Mouse (Mus musculus): ENCODE data around the gene Olfr1180. TPM values are rescaled to one million over a fixed set of nuclear protein-coding genes. Genes with fewer than 3 reads are reported as not detected.
"Not testable (repeated sequence)": the region's sequence is repeated elsewhere in the genome, so short reads cannot be mapped to it uniquely, and the experiment has no call there.

The Olfr1180 gene
- not detected in 2 replicates for total RNA-seq (2014; fragmentation: Nextera tagmentation)
- 0.11 TPM in 1 of 2 replicates, not detected in the other for total RNA-seq (2017)
- polyA plus RNA-seq (2012) = not detected in 2 replicates

- H3K4me1 ChIP-seq (ENCODE audit: insufficient read depth, low read depth, low read length) = no peaks in the 10 kb centered on the region
- H3K4me3 ChIP-seq (ENCODE audit: low read depth, low read length) = no peak within 1 kb of the TSS
- no peaks in the 10 kb centered on the region for H3K36me3 ChIP-seq (replicated peaks)
- H3K9me3 ChIP-seq (replicated peaks) = no peaks in the 10 kb centered on the region
- TF ChIP-seq GATA1 (IDR thresholded peaks at IDR 0.05; ENCODE audit: borderline replicate concordance, low read length) (no peak), CTCF (IDR thresholded peaks at IDR 0.05; ENCODE audit: low read depth, low read length) (no peak), POLR2AphosphoS5 (IDR thresholded peaks at IDR 0.05; ENCODE audit: insufficient replicate concordance, low read depth, low read length) (no peak), GATA2 (IDR thresholded peaks at IDR 0.05; ENCODE audit: borderline replicate concordance, low read depth, low read length) (no peak), TAL1 (conservative IDR thresholded peaks at IDR 0.05; ENCODE audit: low read depth, low read length) (no peak)
- DNase-seq (ENCODE audit: low spot score) (no peak), ATAC-seq (ENCODE audit: extremely low read depth, insufficient number of reproducible peaks, low FRiP score, poor library complexity, severe bottlenecking) (no peak)
- H3K27me3 ChIP-seq (ENCODE audit: insufficient read depth, low read length) = no peaks in the 10 kb centered on the region
These were observed at the start of gene Olfr1180 for GRCm38 (mm10) chr2:88419051-88419450. Olfr1180 (minus strand) TSS chr2:88419151.

DNA sequence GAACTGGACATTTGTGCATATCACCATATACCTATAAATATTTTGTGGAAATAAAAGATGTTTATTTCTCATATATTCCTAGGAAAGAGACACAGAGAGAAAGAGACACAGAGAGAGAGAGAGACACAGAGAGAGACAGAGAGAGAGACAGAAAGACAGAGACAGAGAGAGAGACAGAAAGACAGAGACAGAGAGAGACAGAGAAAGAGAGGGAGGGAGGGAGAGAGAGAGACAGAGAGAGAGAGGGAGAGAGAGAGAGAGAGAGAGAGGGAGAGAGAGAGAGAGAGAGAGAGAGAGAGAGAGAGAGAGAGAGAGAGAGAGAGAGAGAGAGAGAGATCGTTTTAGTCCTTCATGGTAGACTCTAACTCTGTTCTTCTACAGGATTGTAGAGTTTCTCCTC is 35.6 kb upstream of the Olfr1180 start, which contains the start of gene Olfr1183:
Gene Olfr1183, plus strand, starts transcription at position 301 of the 400 bp plus-strand sequence.
- not testable (repeated sequence) for DNase-seq (ENCODE audit: low spot score)

DNA sequence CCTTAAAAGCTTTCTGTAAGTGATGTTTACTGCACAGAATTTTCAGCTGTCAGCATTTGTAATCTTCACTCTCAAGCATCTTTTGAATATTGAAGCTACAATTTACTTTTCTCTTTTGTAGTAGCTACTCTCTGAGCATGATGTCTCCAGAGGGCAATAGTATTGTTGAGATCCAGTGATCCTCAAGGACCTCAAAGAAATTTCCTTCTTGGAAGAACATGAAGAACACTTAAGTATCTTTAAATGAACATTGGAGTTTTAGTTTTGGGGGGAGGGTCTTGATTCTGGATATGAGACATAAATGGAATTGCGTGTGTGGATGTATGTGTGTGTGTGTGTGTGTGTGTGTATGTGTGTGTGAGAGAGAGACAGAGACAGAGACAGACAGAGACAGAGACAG is 30.1 kb upstream of the Olfr1180 start, which contains the start of gene Gm13757:
Gene Gm13757, minus strand, starts transcription at position 101 of the 400 bp plus-strand sequence.
- H3K36me3 ChIP-seq (replicated peaks) = no peaks in the 10 kb centered on the region
- H3K9me3 ChIP-seq (replicated peaks) = 0 out of 2 replicates have a peak, but pooled peaks cover 4% of the 10 kb centered on the region
- H3K4me1 ChIP-seq (ENCODE audit: insufficient read depth, low read depth, low read length) = no peaks in the 10 kb centered on the region
- H3K27me3 ChIP-seq (ENCODE audit: insufficient read depth, low read length) = no peaks in the 10 kb centered on the region
- H3K4me3 ChIP-seq (ENCODE audit: low read depth, low read length) = no peak within 1 kb of the TSS
- ATAC-seq (ENCODE audit: extremely low read depth, insufficient number of reproducible peaks, low FRiP score, poor library complexity, severe bottlenecking) (no peak), DNase-seq (ENCODE audit: low spot score) (no peak)
- no peak for TF ChIP-seq POLR2AphosphoS5 (IDR thresholded peaks at IDR 0.05; ENCODE audit: insufficient replicate concordance, low read depth, low read length)
- TF ChIP-seq GATA2 (IDR thresholded peaks at IDR 0.05; ENCODE audit: borderline replicate concordance, low read depth, low read length) = no peak
- no peak for TF ChIP-seq GATA1 (IDR thresholded peaks at IDR 0.05; ENCODE audit: borderline replicate concordance, low read length)
- no peak for TF ChIP-seq TAL1 (conservative IDR thresholded peaks at IDR 0.05; ENCODE audit: low read depth, low read length)
- TF ChIP-seq CTCF (IDR thresholded peaks at IDR 0.05; ENCODE audit: low read depth, low read length) = no peak

More for the DNA sequence above, 35.6 kb upstream of the Olfr1180 start, which contains the start of gene Olfr1183:
- H3K36me3 ChIP-seq (replicated peaks); ATAC-seq (ENCODE audit: extremely low read depth, insufficient number of reproducible peaks, low FRiP score, poor library complexity, severe bottlenecking); H3K27me3 ChIP-seq (ENCODE audit: insufficient read depth, low read length); H3K4me3 ChIP-seq (ENCODE audit: low read depth, low read length); H3K9me3 ChIP-seq (replicated peaks); H3K4me1 ChIP-seq (ENCODE audit: insufficient read depth, low read depth, low read length): not testable (repeated sequence)

DNA sequence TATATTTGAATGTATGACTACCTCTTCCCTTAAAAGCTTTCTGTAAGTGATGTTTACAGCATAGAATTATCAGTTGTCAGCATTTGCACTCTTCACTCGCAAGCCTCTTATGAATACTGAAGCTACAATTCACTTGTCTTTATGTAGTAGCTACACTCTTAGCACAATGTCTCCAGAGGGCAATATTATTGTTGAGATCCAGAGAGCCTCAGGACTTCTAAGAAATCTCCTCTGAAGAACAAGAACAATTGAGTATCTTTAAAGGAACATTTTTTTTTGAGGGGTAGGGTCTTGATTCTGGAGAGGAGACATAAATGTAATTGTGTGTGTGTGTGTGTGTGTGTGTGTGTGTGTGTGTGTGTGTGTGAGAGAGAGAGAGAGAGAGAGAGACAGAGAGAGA is 7.1 kb upstream of the Olfr1180 start, which contains the start of gene Olfr1181:
Gene Olfr1181, minus strand, starts transcription at position 101 of the 400 bp plus-strand sequence.
- Histone ChIP-seq H3K27me3 (ENCODE audit: insufficient read depth, low read length) (no peaks in the 10 kb centered on the region), H3K4me3 (ENCODE audit: low read depth, low read length) (no peak within 1 kb of the TSS), H3K4me1 (ENCODE audit: insufficient read depth, low read depth, low read length) (no peaks in the 10 kb centered on the region), H3K9me3 (replicated peaks) (0 out of 2 replicates have a peak, but pooled peaks cover 2% of the 10 kb centered on the region), H3K36me3 (replicated peaks) (no peaks in the 10 kb centered on the region)
- no peak for DNase-seq (ENCODE audit: low spot score)
- no peak for TF ChIP-seq TAL1 (conservative IDR thresholded peaks at IDR 0.05; ENCODE audit: low read depth, low read length)
- no peak for TF ChIP-seq GATA1 (IDR thresholded peaks at IDR 0.05; ENCODE audit: borderline replicate concordance, low read length)
- TF ChIP-seq GATA2 (IDR thresholded peaks at IDR 0.05; ENCODE audit: borderline replicate concordance, low read depth, low read length) = no peak
- TF ChIP-seq POLR2AphosphoS5 (IDR thresholded peaks at IDR 0.05; ENCODE audit: insufficient replicate concordance, low read depth, low read length) = no peak
- TF ChIP-seq CTCF (IDR thresholded peaks at IDR 0.05; ENCODE audit: low read depth, low read length) = no peak
- no peak for ATAC-seq (ENCODE audit: extremely low read depth, insufficient number of reproducible peaks, low FRiP score, poor library complexity, severe bottlenecking)

DNA sequence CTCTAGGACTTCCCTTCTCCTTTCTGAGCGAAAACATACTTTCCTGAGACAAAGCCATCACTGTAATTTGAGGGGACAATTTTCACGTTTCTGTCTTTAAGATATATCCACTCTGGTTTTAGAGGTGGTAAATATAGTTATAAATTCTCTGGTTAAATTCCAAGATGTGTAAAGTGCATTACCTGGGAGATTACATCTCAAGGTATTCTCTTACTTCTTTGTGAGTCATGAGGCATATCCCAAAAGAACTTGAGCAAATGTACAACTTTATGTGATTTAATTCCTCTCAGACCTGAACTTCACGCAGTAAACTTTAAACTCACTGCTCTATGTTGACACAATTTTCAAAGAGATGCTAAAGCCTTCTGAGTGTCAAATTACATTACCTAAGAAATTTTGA is 12.6 kb downstream of the Olfr1180 start, which contains the start of gene Olfr1179:
Gene Olfr1179, minus strand, starts transcription at position 101 of the 400 bp plus-strand sequence.
- TF ChIP-seq CTCF (IDR thresholded peaks at IDR 0.05; ENCODE audit: low read depth, low read length) = no peak
- TF ChIP-seq GATA2 (IDR thresholded peaks at IDR 0.05; ENCODE audit: borderline replicate concordance, low read depth, low read length) = no peak
- TF ChIP-seq GATA1 (IDR thresholded peaks at IDR 0.05; ENCODE audit: borderline replicate concordance, low read length) = no peak
- TF ChIP-seq POLR2AphosphoS5 (IDR thresholded peaks at IDR 0.05; ENCODE audit: insufficient replicate concordance, low read depth, low read length) = no peak
- no peak for TF ChIP-seq TAL1 (conservative IDR thresholded peaks at IDR 0.05; ENCODE audit: low read depth, low read length)
- no peaks in the 10 kb centered on the region for H3K4me1 ChIP-seq (ENCODE audit: insufficient read depth, low read depth, low read length)
- no peak for DNase-seq (ENCODE audit: low spot score)
- ATAC-seq (ENCODE audit: extremely low read depth, insufficient number of reproducible peaks, low FRiP score, poor library complexity, severe bottlenecking) = no peak
- no peaks in the 10 kb centered on the region for H3K27me3 ChIP-seq (ENCODE audit: insufficient read depth, low read length)
- H3K9me3 ChIP-seq (replicated peaks) = no peaks in the 10 kb centered on the region
- no peak within 1 kb of the TSS for H3K4me3 ChIP-seq (ENCODE audit: low read depth, low read length)
- H3K36me3 ChIP-seq (replicated peaks) = no peaks in the 10 kb centered on the region

GRCm38 (mm10) chr2:88386762-88387161 is 32.2 kb downstream of the Olfr1180 start, which contains the start of gene Olfr1178:
Olfr1178 (plus strand) TSS chr2:88387062.
- no peak for ATAC-seq (ENCODE audit: extremely low read depth, insufficient number of reproducible peaks, low FRiP score, poor library complexity, severe bottlenecking)

More at GRCm38 (mm10) chr2:88386762-88387161, 32.2 kb downstream of the Olfr1180 start, which contains the start of gene Olfr1178:
- Histone ChIP-seq H3K4me3 (ENCODE audit: low read depth, low read length) (no peak within 1 kb of the TSS), H3K4me1 (ENCODE audit: insufficient read depth, low read depth, low read length) (no peaks in the 10 kb centered on the region), H3K9me3 (replicated peaks) (peaks cover 5% of the 10 kb centered on the region; the same call in 1 of the 2 replicates), H3K27me3 (ENCODE audit: insufficient read depth, low read length) (no peaks in the 10 kb centered on the region), H3K36me3 (replicated peaks) (no peaks in the 10 kb centered on the region)
- DNase-seq (ENCODE audit: low spot score) = no peak
- TF ChIP-seq TAL1 (conservative IDR thresholded peaks at IDR 0.05; ENCODE audit: low read depth, low read length) (no peak), GATA2 (IDR thresholded peaks at IDR 0.05; ENCODE audit: borderline replicate concordance, low read depth, low read length) (no peak), GATA1 (IDR thresholded peaks at IDR 0.05; ENCODE audit: borderline replicate concordance, low read length) (no peak), CTCF (IDR thresholded peaks at IDR 0.05; ENCODE audit: low read depth, low read length) (no peak)

Other genes starting within 250 kb of the Olfr1180 start
- gene Olfr1168, start 237.3 kb downstream of the Olfr1180 start, total RNA-seq (2014; fragmentation: Nextera tagmentation) = not detected in 2 replicates
- gene Olfr1168, start 237.3 kb downstream of the Olfr1180 start, total RNA-seq (2017) = 0.11 TPM in 1 of 2 replicates, not detected in the other
- gene Olfr1168, start 237.3 kb downstream of the Olfr1180 start, polyA plus RNA-seq (2012) = not detected in 2 replicates
- gene Olfr1170, start 190.8 kb downstream of the Olfr1180 start, total RNA-seq (2014; fragmentation: Nextera tagmentation) = not detected in 2 replicates
- gene Olfr1170, start 190.8 kb downstream of the Olfr1180 start, total RNA-seq (2017) = not detected in 2 replicates
- not detected in 2 replicates for gene Olfr1170, start 190.8 kb downstream of the Olfr1180 start, polyA plus RNA-seq (2012)
- not detected in 2 replicates for gene Olfr1173, start 139.3 kb downstream of the Olfr1180 start, total RNA-seq (2014; fragmentation: Nextera tagmentation)
- 0.12 TPM in 1 of 2 replicates, not detected in the other for gene Olfr1173, start 139.3 kb downstream of the Olfr1180 start, total RNA-seq (2017)
- not detected in 2 replicates for gene Olfr1173, start 139.3 kb downstream of the Olfr1180 start, polyA plus RNA-seq (2012)
- gene Olfr1174-ps, start 104.0 kb downstream of the Olfr1180 start, total RNA-seq (2014; fragmentation: Nextera tagmentation) = not detected in 2 replicates
- gene Olfr1174-ps, start 104.0 kb downstream of the Olfr1180 start, total RNA-seq (2017) = 0.06 and 0.16 TPM in 2 replicates
- gene Olfr1174-ps, start 104.0 kb downstream of the Olfr1180 start, polyA plus RNA-seq (2012) = not detected in 2 replicates
- gene Olfr1175-ps, start 91.9 kb downstream of the Olfr1180 start, total RNA-seq (2014; fragmentation: Nextera tagmentation) = not detected in 2 replicates
- 0.11 and 0.12 TPM in 2 replicates for gene Olfr1175-ps, start 91.9 kb downstream of the Olfr1180 start, total RNA-seq (2017)
- not detected in 2 replicates for gene Olfr1175-ps, start 91.9 kb downstream of the Olfr1180 start, polyA plus RNA-seq (2012)
- gene Olfr1176, start 82.4 kb downstream of the Olfr1180 start, total RNA-seq (2014; fragmentation: Nextera tagmentation) = not detected in 2 replicates
- gene Olfr1176, start 82.4 kb downstream of the Olfr1180 start, total RNA-seq (2017) = not detected in 2 replicates
- not detected in 2 replicates for gene Olfr1176, start 82.4 kb downstream of the Olfr1180 start, polyA plus RNA-seq (2012)
- gene Olfr1177-ps, start 72.7 kb downstream of the Olfr1180 start, total RNA-seq (2014; fragmentation: Nextera tagmentation) = not detected in 2 replicates
- 0.05 TPM in 1 of 2 replicates, not detected in the other for gene Olfr1177-ps, start 72.7 kb downstream of the Olfr1180 start, total RNA-seq (2017)
- gene Olfr1177-ps, start 72.7 kb downstream of the Olfr1180 start, polyA plus RNA-seq (2012) = not detected in 2 replicates
- not detected in 2 replicates for gene Olfr1178, start 32.1 kb downstream of the Olfr1180 start, total RNA-seq (2014; fragmentation: Nextera tagmentation)
- gene Olfr1178, start 32.1 kb downstream of the Olfr1180 start, total RNA-seq (2017) = 0.06 and 0.49 TPM in 2 replicates
- not detected in 2 replicates for gene Olfr1178, start 32.1 kb downstream of the Olfr1180 start, polyA plus RNA-seq (2012)
- not detected in 2 replicates for gene Olfr1179, start 12.7 kb downstream of the Olfr1180 start, total RNA-seq (2014; fragmentation: Nextera tagmentation)
- gene Olfr1179, start 12.7 kb downstream of the Olfr1180 start, total RNA-seq (2017) = 0.16 TPM in 1 of 2 replicates, not detected in the other
- not detected in 2 replicates for gene Olfr1179, start 12.7 kb downstream of the Olfr1180 start, polyA plus RNA-seq (2012)
- not detected in 2 replicates for gene Olfr1181, start 7.0 kb upstream of the Olfr1180 start, total RNA-seq (2014; fragmentation: Nextera tagmentation)
- 0.33 TPM in 1 of 2 replicates, not detected in the other for gene Olfr1181, start 7.0 kb upstream of the Olfr1180 start, total RNA-seq (2017)
- not detected in 2 replicates for gene Olfr1181, start 7.0 kb upstream of the Olfr1180 start, polyA plus RNA-seq (2012)
- not detected in 2 replicates for gene Gm13757, start 30.0 kb upstream of the Olfr1180 start, total RNA-seq (2014; fragmentation: Nextera tagmentation)
- gene Gm13757, start 30.0 kb upstream of the Olfr1180 start, total RNA-seq (2017) = 0.05 TPM in 1 of 2 replicates, not detected in the other
- not detected in 2 replicates for gene Gm13757, start 30.0 kb upstream of the Olfr1180 start, polyA plus RNA-seq (2012)
- not detected in 2 replicates for gene Olfr1183, start 35.7 kb upstream of the Olfr1180 start, total RNA-seq (2014; fragmentation: Nextera tagmentation)
- gene Olfr1183, start 35.7 kb upstream of the Olfr1180 start, total RNA-seq (2017) = under 0.01 and 0.06 TPM in 2 replicates
- gene Olfr1183, start 35.7 kb upstream of the Olfr1180 start, polyA plus RNA-seq (2012) = not detected in 2 replicates
- gene Olfr1184, start 64.4 kb upstream of the Olfr1180 start, total RNA-seq (2014; fragmentation: Nextera tagmentation) = not detected in 2 replicates
- not detected in 2 replicates for gene Olfr1184, start 64.4 kb upstream of the Olfr1180 start, total RNA-seq (2017)
- gene Olfr1184, start 64.4 kb upstream of the Olfr1180 start, polyA plus RNA-seq (2012) = not detected in 2 replicates
- not detected in 2 replicates for gene Olfr1185-ps1, start 74.2 kb upstream of the Olfr1180 start, total RNA-seq (2014; fragmentation: Nextera tagmentation)
- 0.05 and 0.06 TPM in 2 replicates for gene Olfr1185-ps1, start 74.2 kb upstream of the Olfr1180 start, total RNA-seq (2017)
- gene Olfr1185-ps1, start 74.2 kb upstream of the Olfr1180 start, polyA plus RNA-seq (2012) = not detected in 2 replicates
- gene Olfr1186, start 99.4 kb upstream of the Olfr1180 start, total RNA-seq (2014; fragmentation: Nextera tagmentation) = not detected in 2 replicates
- 0.27 TPM in 1 of 2 replicates, not detected in the other for gene Olfr1186, start 99.4 kb upstream of the Olfr1180 start, total RNA-seq (2017)
- gene Olfr1186, start 99.4 kb upstream of the Olfr1180 start, polyA plus RNA-seq (2012) = not detected in 2 replicates
- gene Olfr1188, start 137.8 kb upstream of the Olfr1180 start, total RNA-seq (2014; fragmentation: Nextera tagmentation) = not detected in 2 replicates
- 0.17 and 0.27 TPM in 2 replicates for gene Olfr1188, start 137.8 kb upstream of the Olfr1180 start, total RNA-seq (2017)
- gene Olfr1188, start 137.8 kb upstream of the Olfr1180 start, polyA plus RNA-seq (2012) = not detected in 2 replicates
- not detected in 2 replicates for gene Olfr1189, start 167.3 kb upstream of the Olfr1180 start, total RNA-seq (2014; fragmentation: Nextera tagmentation)
- 0.06 and 0.16 TPM in 2 replicates for gene Olfr1189, start 167.3 kb upstream of the Olfr1180 start, total RNA-seq (2017)
- not detected in 2 replicates for gene Olfr1189, start 167.3 kb upstream of the Olfr1180 start, polyA plus RNA-seq (2012)
- gene Olfr1191-ps1, start 221.4 kb upstream of the Olfr1180 start, total RNA-seq (2014; fragmentation: Nextera tagmentation) = not detected in 2 replicates
- gene Olfr1191-ps1, start 221.4 kb upstream of the Olfr1180 start, total RNA-seq (2017) = 0.05 TPM in 1 of 2 replicates, not detected in the other
- not detected in 2 replicates for gene Olfr1191-ps1, start 221.4 kb upstream of the Olfr1180 start, polyA plus RNA-seq (2012)
- gene Olfr1192-ps1, start 229.4 kb upstream of the Olfr1180 start, total RNA-seq (2014; fragmentation: Nextera tagmentation) = not detected in 2 replicates
- gene Olfr1192-ps1, start 229.4 kb upstream of the Olfr1180 start, total RNA-seq (2017) = 0.12 and 0.27 TPM in 2 replicates
- gene Olfr1192-ps1, start 229.4 kb upstream of the Olfr1180 start, polyA plus RNA-seq (2012) = not detected in 2 replicates